Mouse (Mus musculus) G1E-ER4 (cell line): ENCODE data around the gene Tmem117. TPM values are rescaled to one million over a fixed set of nuclear protein-coding genes. Genes with fewer than 3 reads are reported as not detected.

Source experiments
- GATA1 ChIP-seq: IDR thresholded peaks from one replicate; pipeline ENCODE4 v1.8.0; 2012; ENCODE audit warnings: low read length, inconsistent platforms
- polyA plus RNA-seq: library from polyadenylated mRNA; stranded (reverse); fragments of >175 nt; gene quantifications from 2 replicates; pipeline ENCODE4 v1.2.3, GENCODE M21; 2012

Tmem117 gene
- polyA plus RNA-seq, 1 experiment: not detected

- TF ChIP-seq GATA1: no peak
Observed at GRCm38 (mm10) chr15:94628463-94628829, 586 bp upstream of the Tmem117 start.

- no peak for TF ChIP-seq GATA1
Observed at GRCm38 (mm10) chr15:94630553-94630952, 1.5 kb downstream of the Tmem117 start.

- no peak for TF ChIP-seq GATA1
Observed at GRCm38 (mm10) chr15:94634524-94634923, 5.5 kb downstream of the Tmem117 start.

- no peak for TF ChIP-seq GATA1
Observed at GRCm38 (mm10) chr15:94638207-94638606, 9.2 kb downstream of the Tmem117 start.

GRCm38 (mm10) chr15:94639126-94639525 lies 10.1 kb downstream of the Tmem117 start:
- TF ChIP-seq GATA1: no peak

- no peak for TF ChIP-seq GATA1
Observed at GRCm38 (mm10) chr15:94646012-94646411, 17.0 kb downstream of the Tmem117 start.

GRCm38 (mm10) chr15:94648430-94648829 lies 19.4 kb downstream of the Tmem117 start:
- TF ChIP-seq GATA1: no peak

GRCm38 (mm10) chr15:94649071-94649765 lies 20.2 kb downstream of the Tmem117 start:
- no peak for TF ChIP-seq GATA1

GRCm38 (mm10) chr15:94649766-94650120 lies 20.7 kb downstream of the Tmem117 start:
- no peak for TF ChIP-seq GATA1

GRCm38 (mm10) chr15:94651350-94651749 lies 22.3 kb downstream of the Tmem117 start:
- no peak for TF ChIP-seq GATA1

GRCm38 (mm10) chr15:94651969-94652842 lies 23.2 kb downstream of the Tmem117 start:
- TF ChIP-seq GATA1: no peak

- TF ChIP-seq GATA1: no peak
Observed at GRCm38 (mm10) chr15:94652843-94653206, 23.8 kb downstream of the Tmem117 start.

GRCm38 (mm10) chr15:94655811-94656323 lies 26.8 kb downstream of the Tmem117 start:
- no peak for TF ChIP-seq GATA1

- TF ChIP-seq GATA1: no peak
Observed at GRCm38 (mm10) chr15:94657882-94658281, 28.9 kb downstream of the Tmem117 start.

GRCm38 (mm10) chr15:94658392-94659111 lies 29.5 kb downstream of the Tmem117 start:
- no peak for TF ChIP-seq GATA1

GRCm38 (mm10) chr15:94659112-94659437 lies 30.0 kb downstream of the Tmem117 start:
- TF ChIP-seq GATA1: no peak
